Mouse (Mus musculus): Measurements from ENCODE around the gene Cfap221.

Cfap221 gene

GRCm38 (mm10) chr1:119996798-119997581, at the start of gene Cfap221:
TSS of gene Cfap221 (minus strand) at chr1:119997234.
- peak; percentile 58 to 65 for DNase-seq (ENCODE audit: low spot score in 2 of 2)

- DNase-seq (ENCODE audit: low spot score in 2 of 2): no peak
Observed at GRCm38 (mm10) chr1:120044584-120044983, 47.5 kb upstream of the Cfap221 start.

GRCm38 (mm10) chr1:120042421-120042820, 45.4 kb upstream of the Cfap221 start:
- no peak for DNase-seq (ENCODE audit: low spot score in 2 of 2)

- no peak for DNase-seq (ENCODE audit: low spot score in 2 of 2)
Observed at GRCm38 (mm10) chr1:120038594-120038993, 41.6 kb upstream of the Cfap221 start.

GRCm38 (mm10) chr1:120037021-120037683, 40.1 kb upstream of the Cfap221 start:
- DNase-seq (ENCODE audit: low spot score in 2 of 2): no peak

- no peak for DNase-seq (ENCODE audit: low spot score in 2 of 2)
Observed at GRCm38 (mm10) chr1:120035456-120036034, 38.5 kb upstream of the Cfap221 start.

GRCm38 (mm10) chr1:120034793-120035192, 37.8 kb upstream of the Cfap221 start:
- no peak for DNase-seq (ENCODE audit: low spot score in 2 of 2)

GRCm38 (mm10) chr1:120033469-120033854, 36.4 kb upstream of the Cfap221 start:
- no peak for DNase-seq (ENCODE audit: low spot score in 2 of 2)

GRCm38 (mm10) chr1:120032804-120033468, 35.9 kb upstream of the Cfap221 start:
- DNase-seq (ENCODE audit: low spot score in 2 of 2): peak; percentile 59 to 72

- no peak for DNase-seq (ENCODE audit: low spot score in 2 of 2)
Observed at GRCm38 (mm10) chr1:120030474-120030873, 33.4 kb upstream of the Cfap221 start.

- DNase-seq (ENCODE audit: low spot score in 2 of 2): no peak
Observed at GRCm38 (mm10) chr1:120027693-120028092, 30.7 kb upstream of the Cfap221 start.

- DNase-seq (ENCODE audit: low spot score in 2 of 2): no peak
Observed at GRCm38 (mm10) chr1:120025050-120025439, 28.0 kb upstream of the Cfap221 start.

- no peak for DNase-seq (ENCODE audit: low spot score in 2 of 2)
Observed at GRCm38 (mm10) chr1:120024331-120025049, 27.5 kb upstream of the Cfap221 start.

GRCm38 (mm10) chr1:120021951-120022350, 24.9 kb upstream of the Cfap221 start:
- no peak for DNase-seq (ENCODE audit: low spot score in 2 of 2)

- no peak for DNase-seq (ENCODE audit: low spot score in 2 of 2)
Observed at GRCm38 (mm10) chr1:120020322-120020897, 23.4 kb upstream of the Cfap221 start.

- DNase-seq (ENCODE audit: low spot score in 2 of 2): no peak
Observed at GRCm38 (mm10) chr1:120019428-120019827, 22.4 kb upstream of the Cfap221 start.

- DNase-seq (ENCODE audit: low spot score in 2 of 2): no peak
Observed at GRCm38 (mm10) chr1:120018900-120019299, 21.9 kb upstream of the Cfap221 start.

- DNase-seq (ENCODE audit: low spot score in 2 of 2): no peak
Observed at GRCm38 (mm10) chr1:120016240-120016639, 19.2 kb upstream of the Cfap221 start.

- DNase-seq (ENCODE audit: low spot score in 2 of 2): peak in 1 of 2 experiments; percentile 46
Observed at GRCm38 (mm10) chr1:120013111-120013510, 16.1 kb upstream of the Cfap221 start.

GRCm38 (mm10) chr1:120012638-120013037, 15.6 kb upstream of the Cfap221 start:
- DNase-seq (ENCODE audit: low spot score in 2 of 2): no peak

Measured in frontal cortex, postnatal 10 days (tissue).